Mouse (Mus musculus) frontal cortex, postnatal 10 days (tissue): Measurements from ENCODE around the gene Sec1.
"Not testable (repeated sequence)": the region's sequence is repeated elsewhere in the genome, so short reads cannot be mapped to it uniquely, and the experiment has no call there.

Experiments used
- DNase-seq, 2 experiments: peaks; one replicate each; pipeline ENCODE4 v3.0.0; 2022; ENCODE audit warnings: low spot score in 2 of 2, mixed read lengths in 1 of 2

The Sec1 gene

DNA sequence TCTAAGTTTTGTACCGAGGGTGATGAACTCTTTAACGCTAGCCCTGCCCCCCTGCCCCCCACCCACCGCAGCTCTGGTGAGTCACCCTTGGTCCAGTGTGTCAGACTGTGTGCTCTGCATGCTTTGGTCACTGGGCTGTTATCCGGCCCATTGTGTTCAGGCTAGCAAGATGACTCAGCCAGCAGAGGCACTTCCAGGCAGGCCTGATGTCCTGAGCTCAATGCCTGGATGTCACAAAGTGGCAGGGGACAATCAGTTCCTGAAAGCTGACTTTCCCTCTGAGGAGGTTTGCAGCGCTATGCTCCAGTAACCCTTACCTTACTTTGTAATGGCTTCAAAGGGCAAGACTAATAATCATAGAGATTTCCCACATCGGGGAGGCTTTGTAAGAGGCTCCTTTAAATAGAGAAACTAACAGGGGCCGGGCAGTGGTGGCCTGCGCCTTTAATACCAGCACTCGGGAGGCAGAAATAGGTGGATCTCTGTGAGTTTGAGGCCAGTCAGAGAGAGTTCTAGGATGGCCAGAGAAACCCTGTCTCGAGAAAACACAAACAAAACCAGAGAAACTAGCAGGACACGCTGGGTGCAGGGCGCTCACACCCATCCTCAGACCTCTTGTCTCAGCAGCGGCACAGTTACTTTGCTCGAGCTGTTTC is 14.1 kb downstream of the Sec1 start:
- DNase-seq, result no peak

DNA sequence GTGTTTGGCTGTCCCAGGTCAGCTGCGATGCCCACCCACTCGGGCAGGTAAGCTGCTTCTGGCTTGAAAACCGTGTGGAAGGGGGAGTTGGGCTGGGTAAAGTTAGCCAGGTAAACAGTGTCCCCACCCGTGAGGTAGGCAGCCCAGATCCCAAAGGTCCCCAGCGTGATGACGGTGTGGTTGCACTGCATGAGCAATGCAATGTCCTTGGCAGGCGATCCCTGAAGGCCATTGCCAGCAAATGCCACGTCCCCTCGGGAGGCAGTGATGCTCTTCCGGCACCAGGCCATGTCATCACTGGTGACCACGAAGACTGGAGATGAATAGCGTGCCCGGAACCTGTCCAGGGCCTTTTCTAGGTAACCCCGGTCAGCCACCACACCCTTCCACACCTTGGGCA is 15.7 kb downstream of the Sec1 start:
- DNase-seq, result no peak

DNA sequence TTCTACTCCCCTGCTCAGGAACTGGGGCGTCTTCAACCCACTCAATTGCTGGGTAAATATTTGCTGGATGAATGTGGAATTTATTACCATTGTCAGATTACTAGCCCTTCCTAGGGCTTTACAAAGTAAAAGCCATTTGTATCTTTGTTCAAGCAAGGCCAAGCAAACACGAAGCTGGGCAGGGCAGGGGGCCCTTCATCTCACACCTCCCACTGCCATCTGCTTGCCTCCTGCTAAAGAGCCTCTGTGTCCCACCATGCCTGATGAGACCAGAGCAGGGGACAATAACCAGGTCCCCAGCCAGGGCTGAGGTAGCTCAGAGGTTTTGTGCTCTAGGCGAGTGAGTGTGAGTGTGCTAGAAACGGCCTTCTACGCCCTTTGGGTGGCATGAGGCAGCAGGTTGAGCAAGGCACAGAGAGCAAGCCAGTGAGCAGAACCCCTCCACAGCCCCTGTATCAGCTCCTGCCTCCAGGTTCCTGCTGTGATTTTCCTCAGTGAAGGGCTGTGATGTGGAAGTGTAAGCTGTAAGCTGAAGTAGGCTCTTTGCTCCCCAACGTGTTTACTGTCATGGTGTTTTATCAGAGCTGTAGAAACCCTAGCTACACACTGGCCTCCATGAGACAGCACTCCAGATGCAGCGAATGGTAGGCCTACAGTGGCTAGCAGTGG is 16.4 kb downstream of the Sec1 start:
- DNase-seq, result no peak

DNA sequence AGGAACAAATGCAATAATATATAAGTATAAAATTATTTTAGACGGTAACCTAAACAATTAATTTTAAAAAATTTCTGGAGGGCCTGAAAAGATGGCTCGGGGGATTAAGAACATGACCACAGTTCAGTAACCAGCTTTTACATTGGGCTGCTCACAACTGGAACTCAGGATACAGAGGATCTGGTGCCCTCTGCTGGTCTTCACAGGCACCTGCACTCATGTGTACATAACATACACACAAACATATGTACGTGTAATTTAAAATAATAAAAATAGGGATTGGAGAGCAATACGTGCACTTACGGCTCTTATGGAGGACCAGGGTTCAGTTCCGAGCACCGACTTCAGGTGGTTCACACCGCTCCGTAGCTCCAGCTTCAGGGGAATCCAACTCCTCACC is 25.3 kb downstream of the Sec1 start:
- DNase-seq, result no peak

DNA sequence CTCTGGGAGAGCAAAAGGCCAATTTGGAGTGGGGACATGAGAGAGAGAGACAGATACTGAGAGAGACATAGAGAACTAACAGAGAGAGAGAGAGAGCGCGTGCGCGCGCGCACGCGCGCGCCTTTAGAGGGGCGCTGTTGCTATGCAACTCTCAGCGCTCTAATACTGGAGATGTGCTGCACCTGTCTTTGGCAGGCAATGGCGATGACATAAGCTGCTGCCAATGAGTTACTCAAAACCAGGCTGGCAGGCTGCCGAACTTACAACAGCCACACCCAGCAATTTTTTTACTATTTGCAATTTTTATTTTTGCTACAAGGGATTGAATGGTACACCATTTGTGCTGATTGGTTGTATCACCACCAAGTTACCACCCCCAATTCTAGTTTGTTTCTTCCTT is 26.4 kb downstream of the Sec1 start:
- DNase-seq, result no peak

DNA sequence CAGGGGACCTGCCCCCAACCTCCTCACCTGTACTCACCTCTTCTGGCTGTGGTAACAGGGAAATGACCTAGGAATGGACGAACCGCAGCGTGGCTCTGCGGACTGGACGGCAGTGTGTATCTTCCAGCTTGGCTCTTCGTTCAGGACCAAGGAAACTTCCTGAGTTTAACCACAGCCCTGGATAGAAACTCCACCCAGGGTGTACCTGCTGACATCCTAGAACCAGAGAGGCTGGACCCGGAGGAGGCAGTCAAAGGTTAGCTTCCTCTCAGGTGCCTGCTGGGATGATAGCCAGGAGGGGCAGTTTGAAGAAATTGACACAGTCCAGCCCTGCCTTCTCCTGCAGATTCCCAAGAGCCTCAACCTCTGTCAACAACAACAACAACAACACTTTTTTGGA is 28.0 kb downstream of the Sec1 start, which contains the start of gene Fut2:
Gene Fut2 (minus strand): TSS at position 234 of the 400 bp plus-strand sequence.
- DNase-seq, result no peak

DNA sequence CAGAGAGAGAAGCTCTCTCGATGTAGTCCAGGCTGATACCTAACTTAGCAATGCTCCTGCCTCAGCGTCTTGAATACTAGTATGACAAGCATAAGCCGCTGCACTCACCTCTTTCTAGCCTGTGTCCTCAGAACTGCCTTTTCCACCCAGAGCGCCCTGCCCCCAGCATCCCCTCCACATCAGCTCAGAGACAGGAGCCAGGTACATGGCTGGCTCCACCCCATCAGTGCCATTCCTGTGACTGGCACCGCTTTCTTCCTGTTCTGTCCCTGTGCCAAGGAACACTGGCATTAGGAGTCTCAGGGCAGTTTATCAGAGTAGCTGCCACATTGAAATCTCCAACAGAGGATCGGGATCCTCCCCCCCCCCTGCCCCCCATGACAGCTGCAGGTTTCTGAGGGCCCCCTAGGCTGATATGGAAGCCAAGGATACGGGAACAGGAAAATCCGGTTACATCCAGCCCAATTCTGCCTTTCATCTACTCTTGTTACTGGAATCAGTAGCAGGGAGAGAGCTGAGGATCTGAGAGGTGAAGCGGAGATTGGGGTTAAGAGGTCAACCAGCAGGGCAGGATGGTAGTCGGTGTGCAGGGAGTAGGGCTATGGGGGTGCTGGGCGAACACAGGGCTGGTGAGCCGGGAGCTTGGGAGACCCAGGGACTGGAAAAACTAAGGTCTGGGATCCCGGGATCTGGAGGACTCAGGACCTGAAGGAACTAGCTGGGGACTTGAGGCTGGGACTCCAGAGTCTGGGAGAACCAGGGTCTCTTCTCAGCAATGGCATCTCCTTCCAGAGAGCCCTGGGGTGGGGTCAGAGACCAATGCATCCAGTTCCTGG is 28.7 kb downstream of the Sec1 start:
- DNase-seq, result no peak

DNA sequence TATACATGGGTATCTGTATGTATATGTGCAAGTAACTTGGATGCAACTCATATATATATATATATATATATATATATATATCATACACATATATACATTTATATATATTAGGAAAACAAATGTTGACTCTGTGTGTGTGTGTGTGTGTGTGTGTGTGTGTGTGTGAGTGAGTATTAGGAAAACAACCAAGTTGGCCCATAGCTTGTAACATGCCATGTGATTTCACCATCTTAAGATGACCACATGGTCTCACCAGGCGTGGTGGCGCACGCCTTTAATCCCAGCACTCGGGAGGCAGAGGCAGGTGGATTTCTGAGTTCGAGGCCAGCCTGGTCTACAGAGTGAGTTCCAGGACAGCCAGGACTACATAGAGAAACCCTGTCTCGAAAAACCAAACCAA is 32.5 kb downstream of the Sec1 start:
- not testable (repeated sequence) for DNase-seq

DNA sequence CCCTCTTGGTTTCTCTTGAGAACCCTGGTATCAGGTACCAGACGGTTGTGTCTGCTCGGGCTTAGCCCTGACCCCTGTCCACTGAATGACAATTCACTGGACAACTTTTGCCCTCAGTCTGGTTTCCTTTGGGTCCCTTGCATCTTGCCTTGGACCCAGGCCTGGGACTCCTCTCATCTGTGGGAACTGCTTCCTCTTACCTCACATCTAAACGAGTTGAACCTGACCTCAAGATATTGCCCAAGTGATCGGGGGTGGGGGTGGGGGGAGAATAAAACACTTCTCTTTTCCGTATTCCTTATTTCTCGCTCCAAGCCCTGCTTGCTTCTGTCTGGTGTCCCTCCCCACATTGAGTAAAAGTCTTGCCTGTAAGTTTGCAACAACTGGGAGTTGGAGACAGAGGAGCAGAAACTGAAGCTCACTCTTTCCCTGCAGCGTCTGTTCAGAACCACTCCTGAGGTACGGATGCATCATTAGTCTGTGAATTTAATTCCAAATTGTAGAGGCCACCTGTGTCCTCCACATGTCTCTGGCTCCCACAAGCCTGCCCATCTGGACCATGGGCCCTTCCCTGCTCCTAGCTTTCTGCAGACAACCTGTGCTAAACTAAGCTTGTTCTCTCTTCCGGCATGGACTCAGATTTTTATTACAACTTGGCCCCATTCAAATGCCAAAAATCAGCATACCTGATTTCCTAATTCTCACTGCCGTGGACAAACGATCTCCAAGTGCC is 33.3 kb downstream of the Sec1 start:
- DNase-seq, result no peak

DNA sequence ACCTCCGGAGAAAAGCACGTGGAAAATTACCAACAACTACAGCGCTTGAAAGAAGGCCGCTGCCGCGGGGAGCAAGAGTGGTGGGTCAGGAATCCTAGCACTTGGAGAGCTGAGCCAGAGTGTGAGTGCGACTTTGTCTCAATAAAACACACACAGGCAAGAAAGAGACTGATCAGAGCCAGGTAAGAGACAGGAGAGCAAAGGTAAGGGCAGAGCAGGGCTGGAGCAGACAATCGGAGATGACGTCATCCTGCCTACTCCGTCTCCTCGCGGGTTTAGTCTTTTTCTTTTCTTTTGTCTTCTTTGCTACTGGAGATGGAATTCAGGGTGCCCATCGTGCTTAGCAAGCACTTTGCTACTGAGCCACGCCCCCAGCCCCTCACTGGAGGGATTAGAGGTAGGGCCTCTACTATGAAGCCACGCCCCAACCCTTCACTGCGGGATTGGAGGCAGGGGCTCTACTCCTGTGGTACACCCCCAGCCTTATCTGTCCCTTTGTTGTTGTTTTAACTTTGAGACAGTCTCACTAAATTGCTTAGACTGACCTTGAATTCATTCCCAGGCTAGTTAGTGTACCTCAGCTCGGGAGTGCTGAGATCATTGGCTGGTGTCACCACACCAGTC is 39.7 kb downstream of the Sec1 start:
- no peak for DNase-seq

DNA sequence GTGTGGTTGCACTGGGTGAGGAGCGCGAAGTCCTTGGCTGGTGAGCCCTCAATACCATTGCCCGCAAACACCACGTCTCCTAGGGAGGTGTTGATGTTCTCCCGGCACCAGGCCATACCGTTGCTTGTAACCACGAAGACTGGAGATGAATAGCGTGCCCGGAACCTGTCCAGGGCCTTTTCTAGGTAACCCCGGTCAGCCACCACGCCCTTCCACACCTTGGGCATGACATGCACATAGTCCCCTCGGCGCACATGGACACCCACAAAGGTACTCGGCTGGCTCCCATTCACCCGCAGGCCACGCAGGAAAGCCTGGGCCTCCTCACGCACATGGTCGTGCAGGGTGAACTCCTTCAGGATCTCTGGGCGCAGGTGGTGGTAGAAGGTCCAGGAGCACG is 43.7 kb downstream of the Sec1 start:
- DNase-seq, result not testable (repeated sequence)

DNA sequence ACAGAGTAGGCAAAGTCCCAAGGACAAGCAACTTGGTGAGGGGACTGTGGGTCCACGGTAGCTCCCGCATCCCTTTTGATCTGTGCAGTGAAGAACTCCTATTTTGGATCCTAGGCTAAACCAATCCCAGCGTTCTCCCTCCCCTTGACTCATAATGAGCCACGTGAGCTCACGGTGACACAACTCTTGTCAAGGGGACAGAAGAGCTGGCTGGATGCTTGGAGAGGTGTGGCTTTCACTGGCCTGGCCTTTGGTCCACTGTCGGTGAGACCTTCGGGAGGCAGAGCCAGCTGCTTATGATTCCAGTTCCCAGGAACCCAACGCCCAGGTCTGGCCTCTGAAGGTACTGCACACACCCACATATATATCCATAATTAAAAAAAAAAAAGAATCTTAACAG is 44.9 kb downstream of the Sec1 start:
- DNase-seq, result no peak

DNA sequence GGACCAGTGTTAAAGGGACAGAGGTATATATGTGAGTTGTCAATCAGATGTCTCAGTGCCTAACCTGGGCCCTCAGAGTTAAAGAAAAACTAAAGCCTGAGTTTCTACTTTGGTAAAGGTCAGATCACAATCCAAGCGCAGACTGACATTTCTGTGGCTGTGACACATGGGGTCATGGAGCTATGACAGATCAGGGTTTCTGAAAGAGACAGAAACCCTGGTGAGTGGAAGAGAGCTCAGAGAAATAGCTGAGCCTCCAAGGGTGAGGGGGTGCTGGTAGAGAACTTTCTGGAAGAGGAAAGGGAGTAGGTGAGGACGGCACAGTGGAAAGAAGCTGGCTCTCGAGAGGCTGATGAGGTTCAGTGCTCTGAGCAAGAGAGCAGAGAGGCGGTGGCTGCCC is 47.5 kb downstream of the Sec1 start:
- no peak for DNase-seq

DNA sequence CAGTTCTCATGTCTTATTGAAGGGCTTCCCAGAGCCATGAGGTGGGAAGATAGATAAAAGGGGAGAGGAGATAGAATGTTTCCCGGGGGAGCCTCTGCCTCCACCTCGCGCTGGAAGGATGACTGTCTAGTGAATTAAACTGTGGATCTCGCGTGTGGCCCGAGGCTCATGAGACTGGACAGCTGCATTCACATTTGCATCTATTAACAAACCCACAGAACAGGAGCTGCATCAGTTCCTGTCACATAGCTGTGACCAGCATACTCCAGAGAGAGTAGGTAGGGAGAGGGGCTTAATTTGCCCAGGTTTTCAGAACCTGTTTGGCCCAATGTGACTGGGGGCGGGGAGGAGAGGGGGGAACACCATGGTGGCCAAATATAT is 48.6 kb downstream of the Sec1 start:
- DNase-seq, result no peak

DNA sequence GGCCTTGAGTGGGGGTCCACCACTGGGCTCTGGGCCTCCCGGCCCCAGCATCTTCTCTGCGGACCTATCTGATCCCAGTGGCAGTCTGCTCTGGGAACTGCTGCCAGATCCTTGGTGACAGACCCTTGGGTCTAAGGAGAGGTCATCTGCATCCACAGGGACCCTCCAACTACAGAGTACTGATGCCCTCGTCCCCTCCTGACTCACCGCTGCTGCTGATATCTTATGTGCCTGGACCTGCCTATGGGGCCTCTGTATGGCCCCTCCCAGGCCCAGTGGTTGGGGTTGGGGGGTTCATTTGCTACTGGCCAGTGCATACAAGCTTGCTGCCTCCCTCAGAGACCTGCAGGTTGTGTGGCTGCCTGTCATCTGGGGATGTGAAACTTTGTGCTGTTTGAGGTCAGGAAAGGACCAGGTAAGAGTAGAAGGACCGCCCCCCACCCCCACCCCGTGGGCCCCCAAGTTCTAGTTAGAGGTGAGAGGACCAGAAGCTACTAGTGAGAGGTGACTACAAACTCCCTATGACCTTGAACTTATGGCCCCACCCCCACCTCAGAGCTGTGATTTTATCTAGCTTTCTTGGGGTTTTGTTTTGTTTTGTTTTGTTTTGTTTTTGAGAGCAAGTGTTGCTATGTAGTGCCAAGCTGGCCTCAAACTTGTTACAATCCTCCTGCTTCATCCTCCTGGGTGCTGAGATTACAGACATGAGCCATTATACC is 49.2 kb downstream of the Sec1 start:
- no peak for DNase-seq

DNA sequence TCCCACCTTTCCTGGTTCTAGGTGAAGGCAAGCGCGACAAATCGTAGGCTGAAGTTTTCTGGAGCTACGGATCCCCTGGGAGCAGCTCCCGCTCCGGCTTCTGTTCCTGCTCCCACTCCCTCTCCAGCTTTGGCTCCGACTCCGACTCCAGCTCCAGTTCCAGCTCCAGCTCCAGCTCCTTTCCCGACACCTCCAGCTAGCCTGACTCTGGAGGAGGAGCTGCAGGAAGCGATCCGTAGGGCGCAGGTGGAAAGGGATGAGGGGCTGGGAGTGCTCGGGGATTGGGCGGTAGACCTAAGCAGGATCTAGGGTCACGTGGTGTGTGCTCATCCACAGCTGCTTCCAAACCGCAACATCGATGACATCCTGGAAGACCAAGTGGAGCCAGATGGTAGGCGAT is 50.0 kb downstream of the Sec1 start:
- peak; percentile 59 to 69 for DNase-seq

DNA sequence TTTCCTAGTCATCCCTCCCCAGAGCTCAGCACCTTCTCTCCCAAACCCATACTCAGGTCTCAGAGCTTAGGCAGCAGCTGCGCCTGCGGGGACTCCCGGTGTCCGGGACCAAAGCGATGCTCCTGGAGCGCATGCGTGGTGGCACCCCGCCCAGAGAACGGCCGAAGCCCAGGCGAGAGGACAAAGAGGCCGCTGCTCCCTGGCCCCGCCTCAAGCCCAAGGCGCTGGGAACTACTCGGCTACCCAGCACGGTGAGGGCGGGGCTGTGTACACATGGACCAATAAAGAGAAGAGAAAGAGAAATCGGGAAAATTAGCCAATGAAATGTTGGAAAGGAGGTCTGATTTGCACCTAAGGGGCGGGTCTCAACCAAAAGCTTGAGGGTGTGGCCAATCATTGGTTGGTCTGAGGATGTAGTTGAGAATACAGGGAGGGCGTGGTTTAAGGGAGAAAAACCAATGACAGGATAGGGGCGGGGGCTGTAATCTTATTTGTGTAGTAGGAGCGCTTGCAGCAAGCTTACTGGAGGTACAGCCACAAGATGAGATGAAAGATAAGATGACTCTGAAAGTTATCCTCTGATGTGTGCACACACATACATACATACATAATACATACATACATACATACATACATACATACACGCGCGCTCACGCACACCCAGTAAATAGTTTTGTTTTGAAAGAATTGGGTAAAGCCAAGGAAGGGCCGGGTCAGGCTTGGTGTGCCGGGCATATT is 50.6 kb downstream of the Sec1 start:
- peak; percentile 89 to 95 for DNase-seq

DNA sequence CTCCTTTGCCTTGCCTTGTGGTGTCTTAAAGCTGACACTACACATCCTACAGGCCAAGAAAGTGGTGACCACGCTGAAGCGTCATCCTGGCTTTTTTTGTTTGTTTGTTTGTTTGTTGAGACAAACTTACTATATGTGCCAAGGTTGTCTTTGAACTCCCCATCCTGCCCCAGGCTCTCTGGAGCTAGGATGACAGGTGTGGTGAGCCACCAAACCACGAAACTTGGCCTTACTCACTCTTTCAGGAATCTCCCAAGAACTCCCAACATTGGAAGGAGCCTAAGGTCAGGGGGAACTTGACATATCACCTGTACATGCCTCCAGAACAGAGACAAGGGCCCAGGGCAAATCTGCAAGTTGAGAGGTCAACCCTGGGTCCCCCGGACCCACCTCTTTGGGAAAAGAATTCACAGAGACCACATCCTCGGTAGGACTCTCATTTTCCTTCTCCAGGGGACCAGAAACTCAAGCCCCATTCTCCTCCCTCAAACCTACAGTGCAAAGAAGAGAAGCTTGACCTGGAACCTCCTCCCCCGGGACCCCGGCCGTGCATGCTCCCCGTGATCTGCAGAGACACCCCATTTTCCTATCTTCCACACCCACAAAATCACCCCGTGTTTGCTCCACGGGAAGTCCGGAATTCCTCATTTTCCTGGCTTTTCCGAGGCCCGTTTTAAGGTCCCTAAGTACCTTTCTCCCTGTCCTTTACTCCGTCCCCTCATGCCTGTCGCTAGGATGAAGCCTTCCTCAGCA is 51.5 kb downstream of the Sec1 start:
- no peak for DNase-seq

DNA sequence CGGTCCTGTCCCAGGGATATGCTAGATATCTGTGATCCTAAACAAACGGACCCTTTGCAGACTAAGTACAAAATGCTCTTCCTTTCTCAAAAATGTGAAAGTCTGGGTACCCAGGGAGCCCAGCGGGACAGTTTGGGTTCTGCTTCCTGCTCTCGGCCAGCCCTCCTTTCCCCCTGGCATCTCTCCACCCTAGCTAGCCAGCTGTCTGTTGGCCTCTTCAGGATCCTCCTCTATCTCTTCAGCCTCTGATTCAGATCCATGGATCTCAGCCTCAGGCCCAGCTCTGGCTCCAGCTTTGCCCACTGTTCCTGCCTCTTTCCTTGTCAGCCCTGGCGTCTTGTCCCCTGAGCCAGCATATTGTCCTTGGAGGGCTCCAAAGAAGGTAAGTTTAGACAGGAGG is 52.1 kb downstream of the Sec1 start:
- no peak for DNase-seq
